Mouse (Mus musculus) lung, embryonic 15.5 days (tissue): ENCODE results near the gene Rpl31. TPM values are rescaled to one million over a fixed set of nuclear protein-coding genes. Genes with fewer than 3 reads are reported as not detected.

Experiments
- ATAC-seq: fragments of 200-750 bp; cut with Nextera tagmentation; 2 replicates; pipeline ENCODE4 v1.8.0; 2017; ENCODE audit warnings: moderate number of reproducible peaks, borderline replicate concordance; ENCODE audit not compliant: low FRiP score, low TSS enrichment; ENCODE audit errors: extremely low read depth
- H3K27ac ChIP-seq: fragments of 300-500 bp; sonication (generic); 2 replicates; pipeline ENCODE4 v1.5.1; 2015; ENCODE audit warnings: moderate library complexity, mild to moderate bottlenecking, inconsistent platforms
- H3K27me3 ChIP-seq: fragments of 300-500 bp; sonication (generic); 2 replicates; pipeline ENCODE4 v1.6.1; 2015; ENCODE audit warnings: inconsistent platforms
- H3K36me3 ChIP-seq: fragments of 300-500 bp; sonication (generic); 2 replicates; pipeline ENCODE4 v1.6.1; 2015; ENCODE audit warnings: inconsistent platforms
- H3K4me1 ChIP-seq: fragments of 300-500 bp; sonication (generic); 2 replicates; pipeline ENCODE4 v1.6.1; 2015; ENCODE audit warnings: inconsistent platforms
- H3K4me2 ChIP-seq: fragments of 300-500 bp; sonication (generic); 2 replicates; pipeline ENCODE4 v1.6.1; 2015; ENCODE audit warnings: inconsistent platforms, mild to moderate bottlenecking, moderate library complexity
- H3K4me3 ChIP-seq: fragments of 300-500 bp; sonication (generic); 2 replicates; pipeline ENCODE4 v1.5.1; 2015; ENCODE audit warnings: mild to moderate bottlenecking, inconsistent platforms
- H3K9ac ChIP-seq: fragments of 300-500 bp; sonication (generic); 2 replicates; pipeline ENCODE4 v1.6.1; 2015; ENCODE audit warnings: inconsistent platforms
- H3K9me3 ChIP-seq: fragments of 300-500 bp; sonication (generic); 2 replicates; pipeline ENCODE4 v1.6.1; 2016; ENCODE audit warnings: inconsistent platforms
- WGBS: fragments of 180-500 bp; shearing (Covaris S2); methylation state at CpG from one replicate; pipeline ENCODE4 v1.1.7; 2015; 5-methylcytosine and 5-hydroxymethylcytosine counted together
- polyA plus RNA-seq: library from polyadenylated mRNA; unstranded; fragments of >200 nt; fragmentation: Nextera tagmentation; extraction: Ambion mirVana; gene quantifications from 2 replicates; pipeline ENCODE4 v1.2.1, GENCODE M21; 2015

The Rpl31 gene
- polyA plus RNA-seq, 1 experiment from 2014 or later: 454 TPM

GRCm38 (mm10) chr1:39368267-39368841, 712 bp downstream of the Rpl31 start:
- H3K4me3 ChIP-seq: peak overlapping the region; percentile 83
- peak overlapping the region; percentile 98 for H3K9ac ChIP-seq
- WGBS: under 1% methylated on average over 34 of the region's 34 CpGs
- peak; percentile 15 for ATAC-seq
- H3K27me3 ChIP-seq: no peaks in the 10 kb centered on the region
- no peaks in the 10 kb centered on the region for H3K9me3 ChIP-seq
- H3K4me1 ChIP-seq: peaks cover 13% of the 10 kb centered on the region
- peak overlapping the region; percentile 69 for H3K4me2 ChIP-seq
- peak overlapping the region; percentile 79 for H3K27ac ChIP-seq
- H3K36me3 ChIP-seq: peaks cover 43% of the 10 kb centered on the region

GRCm38 (mm10) chr1:39370431-39370830, 2.8 kb downstream of the Rpl31 start:
- Histone ChIP-seq H3K4me1 (peaks cover 13% of the 10 kb centered on the region), H3K9me3 (no peaks in the 10 kb centered on the region), H3K4me2 (no peak overlapping the region), H3K27me3 (no peaks in the 10 kb centered on the region), H3K4me3 (no peak overlapping the region), H3K27ac (no peak overlapping the region), H3K36me3 (peaks cover 59% of the 10 kb centered on the region), H3K9ac (no peak overlapping the region)
- no peak for ATAC-seq
- 80% methylated on average over 6 of the region's 6 CpGs for WGBS

- H3K9me3 ChIP-seq: no peaks in the 10 kb centered on the region
- no peak overlapping the region for H3K27ac ChIP-seq
- H3K9ac ChIP-seq: no peak overlapping the region
- no peak overlapping the region for H3K4me3 ChIP-seq
- peaks cover 69% of the 10 kb centered on the region for H3K36me3 ChIP-seq
- 76% methylated on average over 8 of the region's 8 CpGs for WGBS
- H3K4me2 ChIP-seq: no peak overlapping the region
- no peaks in the 10 kb centered on the region for H3K27me3 ChIP-seq
- ATAC-seq: no peak
- peaks cover 8% of the 10 kb centered on the region for H3K4me1 ChIP-seq
These were observed 4.7 kb downstream of the Rpl31 start for GRCm38 (mm10) chr1:39372220-39372843.

- no peak overlapping the region for H3K4me2 ChIP-seq
- no peak overlapping the region for H3K9ac ChIP-seq
- H3K27me3 ChIP-seq: no peaks in the 10 kb centered on the region
- H3K4me1 ChIP-seq: peaks cover 8% of the 10 kb centered on the region
- peaks cover 72% of the 10 kb centered on the region for H3K36me3 ChIP-seq
- no peak overlapping the region for H3K27ac ChIP-seq
- no peak for ATAC-seq
- H3K9me3 ChIP-seq: no peaks in the 10 kb centered on the region
- WGBS: 63% methylated on average over 4 of the region's 4 CpGs
- no peak overlapping the region for H3K4me3 ChIP-seq
These were observed 5.7 kb downstream of the Rpl31 start for GRCm38 (mm10) chr1:39373378-39373777.

GRCm38 (mm10) chr1:39374231-39374809, 6.7 kb downstream of the Rpl31 start:
- peaks cover 4% of the 10 kb centered on the region for H3K4me1 ChIP-seq
- no peaks in the 10 kb centered on the region for H3K27me3 ChIP-seq
- peaks cover 69% of the 10 kb centered on the region for H3K36me3 ChIP-seq
- WGBS: 82% methylated on average over 5 of the region's 5 CpGs
- H3K9me3 ChIP-seq: no peaks in the 10 kb centered on the region
- no peak overlapping the region for H3K4me3 ChIP-seq
- H3K9ac ChIP-seq: no peak overlapping the region
- ATAC-seq: no peak
- H3K27ac ChIP-seq: no peak overlapping the region
- H3K4me2 ChIP-seq: no peak overlapping the region

- H3K4me2 ChIP-seq: no peak overlapping the region
- 89% methylated on average over 7 of the region's 7 CpGs for WGBS
- no peak for ATAC-seq
- H3K27me3 ChIP-seq: no peaks in the 10 kb centered on the region
- no peaks in the 10 kb centered on the region for H3K4me1 ChIP-seq
- H3K27ac ChIP-seq: no peak overlapping the region
- H3K9me3 ChIP-seq: no peaks in the 10 kb centered on the region
- H3K36me3 ChIP-seq: peaks cover 51% of the 10 kb centered on the region
- H3K9ac ChIP-seq: no peak overlapping the region
- no peak overlapping the region for H3K4me3 ChIP-seq
These were observed 8.5 kb downstream of the Rpl31 start for GRCm38 (mm10) chr1:39376121-39376520.

GRCm38 (mm10) chr1:39376726-39377240, 9.1 kb downstream of the Rpl31 start:
- H3K4me1 ChIP-seq: no peaks in the 10 kb centered on the region
- no peak overlapping the region for H3K9ac ChIP-seq
- no peak overlapping the region for H3K4me3 ChIP-seq
- peaks cover 45% of the 10 kb centered on the region for H3K36me3 ChIP-seq
- ATAC-seq: no peak
- H3K9me3 ChIP-seq: no peaks in the 10 kb centered on the region
- 93% methylated on average over 9 of the region's 9 CpGs for WGBS
- H3K27me3 ChIP-seq: no peaks in the 10 kb centered on the region
- H3K27ac ChIP-seq: no peak overlapping the region
- no peak overlapping the region for H3K4me2 ChIP-seq

GRCm38 (mm10) chr1:39378540-39378939, 10.9 kb downstream of the Rpl31 start:
- 77% methylated on average over 1 of the region's 1 CpGs for WGBS
- Histone ChIP-seq H3K27ac (no peak overlapping the region), H3K9me3 (no peaks in the 10 kb centered on the region), H3K4me1 (no peaks in the 10 kb centered on the region), H3K36me3 (peaks cover 27% of the 10 kb centered on the region), H3K27me3 (no peaks in the 10 kb centered on the region), H3K9ac (no peak overlapping the region), H3K4me3 (no peak overlapping the region), H3K4me2 (no peak overlapping the region)
- no peak for ATAC-seq

- Histone ChIP-seq H3K27me3 (no peaks in the 10 kb centered on the region), H3K4me3 (no peak overlapping the region), H3K4me2 (no peak overlapping the region), H3K9ac (no peak overlapping the region), H3K27ac (no peak overlapping the region), H3K36me3 (peaks cover 23% of the 10 kb centered on the region; the same call in 1 of the 2 replicates), H3K9me3 (no peaks in the 10 kb centered on the region), H3K4me1 (no peaks in the 10 kb centered on the region)
- no peak for ATAC-seq
- 55% methylated on average over 5 of the region's 5 CpGs for WGBS
These were observed 11.4 kb downstream of the Rpl31 start for GRCm38 (mm10) chr1:39379021-39379420.

GRCm38 (mm10) chr1:39381017-39381416, 13.4 kb downstream of the Rpl31 start:
- no peak overlapping the region for H3K9ac ChIP-seq
- peaks cover 16% of the 10 kb centered on the region; the same call in 1 of the 2 replicates for H3K36me3 ChIP-seq
- ATAC-seq: no peak
- no peaks in the 10 kb centered on the region for H3K4me1 ChIP-seq
- no peak overlapping the region for H3K4me2 ChIP-seq
- 84% methylated on average over 9 of the region's 9 CpGs for WGBS
- H3K27me3 ChIP-seq: no peaks in the 10 kb centered on the region
- H3K4me3 ChIP-seq: no peak overlapping the region
- no peaks in the 10 kb centered on the region for H3K9me3 ChIP-seq
- H3K27ac ChIP-seq: no peak overlapping the region

- no peak overlapping the region for H3K9ac ChIP-seq
- no peaks in the 10 kb centered on the region for H3K9me3 ChIP-seq
- WGBS: 70% methylated on average over 9 of the region's 9 CpGs
- no peaks in the 10 kb centered on the region for H3K4me1 ChIP-seq
- H3K27me3 ChIP-seq: no peaks in the 10 kb centered on the region
- H3K27ac ChIP-seq: no peak overlapping the region
- H3K4me3 ChIP-seq: no peak overlapping the region
- 0 out of 2 replicates have a peak, but pooled peaks cover 6% of the 10 kb centered on the region for H3K36me3 ChIP-seq
- no peak for ATAC-seq
- H3K4me2 ChIP-seq: no peak overlapping the region
These were observed 17.3 kb downstream of the Rpl31 start for GRCm38 (mm10) chr1:39384914-39385313.

GRCm38 (mm10) chr1:39386456-39386855, 18.8 kb downstream of the Rpl31 start:
- Histone ChIP-seq H3K4me1 (no peaks in the 10 kb centered on the region), H3K9me3 (no peaks in the 10 kb centered on the region), H3K27me3 (no peaks in the 10 kb centered on the region), H3K36me3 (0 out of 2 replicates have a peak, but pooled peaks cover 6% of the 10 kb centered on the region), H3K4me2 (no peak overlapping the region), H3K9ac (no peak overlapping the region), H3K4me3 (no peak overlapping the region), H3K27ac (no peak overlapping the region)
- no peak for ATAC-seq
- WGBS: 61% methylated on average over 3 of the region's 3 CpGs
